Mouse (Mus musculus) forebrain, embryonic 10.5 days (tissue): ENCODE results near the gene Esrra. TPM values are rescaled to one million over a fixed set of nuclear protein-coding genes. Genes with fewer than 3 reads are reported as not detected.

ENCODE experiments used
- microRNA-seq: library from miRNA; unstranded; fragments of <30 nt; microRNA quantifications from one replicate; pipeline ENCODE4, GENCODE M21; 2017
- polyA plus RNA-seq: library from polyadenylated mRNA; unstranded; fragments of >200 nt; fragmentation: Nextera tagmentation; extraction: Ambion mirVana; gene quantifications from 2 replicates; pipeline ENCODE4 v1.2.1, GENCODE M21; 2016

The Esrra gene
- polyA plus RNA-seq, 1 experiment from 2014 or later: 9.0 TPM

Small RNA genes within 50 kb of the gene (microRNA-seq; reads per million reads assigned to microRNA genes)
- 2.1 reads per million for gene Mir6990

Other genes starting within 250 kb of the Esrra start
- 4.9 and 5.4 TPM in 2 replicates for gene Rps6ka4, start 81.2 kb downstream of the Esrra start, polyA plus RNA-seq
- gene Ccdc88b, start 63.6 kb downstream of the Esrra start, polyA plus RNA-seq: 0.32 and 0.36 TPM in 2 replicates
- gene Trmt112, start 12.1 kb downstream of the Esrra start, polyA plus RNA-seq: 155 and 159 TPM in 2 replicates
- 144 and 154 TPM in 2 replicates for gene Prdx5, start 11.7 kb downstream of the Esrra start, polyA plus RNA-seq
- 0.55 and 0.60 TPM in 2 replicates for gene Catsperz, start 3.6 kb upstream of the Esrra start, polyA plus RNA-seq
- 0.24 TPM in 1 of 2 replicates, not detected in the other for gene Kcnk4, start 12.7 kb upstream of the Esrra start, polyA plus RNA-seq
- 55.9 and 59.8 TPM in 2 replicates for gene Bad, start 20.0 kb upstream of the Esrra start, polyA plus RNA-seq
- gene Gpr137, start 20.7 kb upstream of the Esrra start, polyA plus RNA-seq: 22.8 and 26.5 TPM in 2 replicates
- 103 TPM in 2 replicates for gene Ppp1r14b, start 53.2 kb upstream of the Esrra start, polyA plus RNA-seq
- 25.2 and 25.8 TPM in 2 replicates for gene Plcb3, start 54.7 kb upstream of the Esrra start, polyA plus RNA-seq
- gene Fkbp2, start 58.7 kb upstream of the Esrra start, polyA plus RNA-seq: 106 TPM in 2 replicates
- 31.0 and 32.9 TPM in 2 replicates for gene Vegfb, start 65.8 kb upstream of the Esrra start, polyA plus RNA-seq
- 19.5 and 19.7 TPM in 2 replicates for gene Dnajc4, start 70.8 kb upstream of the Esrra start, polyA plus RNA-seq
- 18.4 TPM in 2 replicates for gene Nudt22, start 74.3 kb upstream of the Esrra start, polyA plus RNA-seq
- gene Trpt1, start 74.3 kb upstream of the Esrra start, polyA plus RNA-seq: 10.0 and 10.4 TPM in 2 replicates
- 8.8 TPM in 2 replicates for gene Fermt3, start 97.7 kb upstream of the Esrra start, polyA plus RNA-seq
- gene Stip1, start 118.2 kb upstream of the Esrra start, polyA plus RNA-seq: 456 and 486 TPM in 2 replicates
- gene Macrod1, start 135.0 kb upstream of the Esrra start, polyA plus RNA-seq: 3.7 and 3.9 TPM in 2 replicates
- gene Flrt1, start 183.9 kb upstream of the Esrra start, polyA plus RNA-seq: 4.0 and 4.8 TPM in 2 replicates